Mouse (Mus musculus): ENCODE data around the gene Tfip11.

GRCm38 (mm10) chr5:112301694-112302093 is 24.5 kb upstream of the Tfip11 start:
- TF ChIP-seq POLR2A (IDR thresholded peaks at IDR 0.05; ENCODE audit: low read depth, low read length) = no peak
- TF ChIP-seq CTCF (IDR thresholded peaks at IDR 0.05; ENCODE audit: extremely low read depth, insufficient read depth, insufficient read length, insufficient replicate concordance) = no peak
